In the genomic region with DNA sequence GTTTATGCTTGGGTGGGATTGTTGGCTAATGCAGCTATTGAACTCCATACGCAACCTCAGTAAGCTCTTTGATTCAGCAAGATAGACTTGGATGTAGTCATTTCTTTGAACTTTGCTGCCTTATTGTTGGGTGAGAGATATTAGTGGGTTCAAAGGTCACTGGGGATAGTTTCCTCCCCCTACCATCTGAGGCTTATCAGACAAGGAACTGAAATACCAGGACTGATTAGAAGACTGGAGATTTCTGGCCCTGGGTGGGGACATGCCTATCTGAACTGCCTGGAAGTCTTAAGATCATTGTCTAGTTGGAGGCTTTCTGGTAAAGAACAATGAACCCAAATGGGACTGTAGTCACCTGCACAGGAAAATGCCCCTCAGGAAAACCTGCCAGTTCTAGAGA, we compare ENCODE assay signal across 17 mouse cellular contexts. TPM values are rescaled to one million over a fixed set of nuclear protein-coding genes. Genes with fewer than 3 reads are reported as not detected.
"Had no signal": no experiment of that assay in that cellular context is flagged by ENCODE, and none has a peak within 500 bp of the region (broad histone marks: within the 10 kb centered on the region; RNA-seq: fewer than 3 reads in every experiment).

No protein-coding gene starts in this region.

- H3K27ac ChIP-seq: gastrocnemius, adult 2 months; heart, adult 2 months; heart, embryonic 10.5 days; hindbrain, embryonic 10.5 days; hindbrain, embryonic 12.5 days; hindbrain, embryonic 14.5 days; kidney, embryonic 15.5 days; kidney, postnatal 0 days; limb, embryonic 13.5 days; limb, embryonic 15.5 days; liver, embryonic 12.5 days; liver, embryonic 14.5 days had no signal

- H3K4me1 ChIP-seq: hindbrain, embryonic 12.5 days; kidney, embryonic 15.5 days; limb, embryonic 15.5 days; liver, embryonic 12.5 days had no signal

- H3K4me2 ChIP-seq: heart, embryonic 12.5 days; hindbrain, embryonic 12.5 days; hindbrain, embryonic 14.5 days; kidney, embryonic 15.5 days; limb, embryonic 13.5 days; limb, embryonic 15.5 days; liver, embryonic 12.5 days had no signal

- ATAC-seq: hindbrain, embryonic 16.5 days; inflammation-experienced regulatory T-cells, adult 6 months; liver, embryonic 12.5 days had no signal

- H3K4me3 ChIP-seq: gastrocnemius, adult 2 months; heart, adult 2 months; heart, embryonic 10.5 days; heart, embryonic 12.5 days; hindbrain, embryonic 10.5 days; hindbrain, embryonic 12.5 days; kidney, embryonic 15.5 days; limb, embryonic 13.5 days; limb, embryonic 15.5 days; liver, embryonic 12.5 days had no signal

- H3K27me3 ChIP-seq: heart, embryonic 12.5 days; hindbrain, embryonic 12.5 days; kidney, embryonic 15.5 days; limb, embryonic 13.5 days; limb, embryonic 15.5 days; liver, embryonic 12.5 days had no signal

- H3K9ac ChIP-seq: heart, embryonic 12.5 days; hindbrain, embryonic 12.5 days; hindbrain, embryonic 14.5 days; kidney, embryonic 15.5 days; limb, embryonic 13.5 days; limb, embryonic 15.5 days; liver, embryonic 12.5 days; liver, embryonic 14.5 days had no signal

- H3K36me3 ChIP-seq: heart, embryonic 10.5 days; heart, embryonic 12.5 days; hindbrain, embryonic 10.5 days; hindbrain, embryonic 12.5 days; kidney, embryonic 15.5 days; limb, embryonic 13.5 days; limb, embryonic 15.5 days; liver, embryonic 12.5 days had no signal

- H3K9me3 ChIP-seq: heart, embryonic 10.5 days; hindbrain, embryonic 12.5 days; kidney, embryonic 15.5 days; limb, embryonic 13.5 days; limb, embryonic 15.5 days; liver, embryonic 12.5 days had no signal

RNA-seq across cellular contexts. Expression of gene Clnk, which starts 26.4 kb away (rescaled TPM):
- polyA plus RNA-seq: heart, embryonic 10.5 days; heart, embryonic 12.5 days; heart, embryonic 14.5 days; inflammation-experienced regulatory T-cells, adult 6 months; kidney, embryonic 15.5 days; kidney, postnatal 0 days; limb, embryonic 13.5 days; liver, adult 2 months; liver, embryonic 12.5 days had no signal
